Mouse (Mus musculus) heart, embryonic 10.5 days (tissue): Measurements from ENCODE around the gene Lcorl. TPM values are rescaled to one million over a fixed set of nuclear protein-coding genes. Genes with fewer than 3 reads are reported as not detected.

Source experiments
- DNase-seq: peaks from one replicate; pipeline ENCODE4 v3.0.0-alpha.2; 2017; ENCODE audit warnings: low spot score
- H3K27ac ChIP-seq: fragments of 300-500 bp; sonication (generic); 2 replicates; pipeline ENCODE4 v1.5.1; 2016; ENCODE audit warnings: mild to moderate bottlenecking
- H3K27me3 ChIP-seq: fragments of 300-500 bp; sonication (generic); 2 replicates; pipeline ENCODE4 v1.6.1; 2016; ENCODE audit warnings: mild to moderate bottlenecking; ENCODE audit not compliant: poor library complexity, insufficient read depth, severe bottlenecking
- H3K36me3 ChIP-seq: fragments of 300-500 bp; sonication (generic); 2 replicates; pipeline ENCODE4 v1.6.1; 2016; ENCODE audit warnings: mild to moderate bottlenecking, moderate library complexity
- H3K4me1 ChIP-seq: fragments of 300-500 bp; sonication (generic); 2 replicates; pipeline ENCODE4 v1.6.1; 2016; ENCODE audit warnings: mild to moderate bottlenecking
- H3K4me3 ChIP-seq: fragments of 300-500 bp; sonication (generic); 2 replicates; pipeline ENCODE4 v1.5.1; 2016; ENCODE audit warnings: mild to moderate bottlenecking, moderate library complexity
- H3K9me3 ChIP-seq: fragments of 300-500 bp; sonication (generic); 2 replicates; pipeline ENCODE4 v1.6.1; 2016; ENCODE audit warnings: mild to moderate bottlenecking, moderate library complexity
- WGBS: fragments of 180-500 bp; shearing (Covaris S2); methylation state at CpG from one replicate; pipeline ENCODE4 v1.1.7; 2016; 5-methylcytosine and 5-hydroxymethylcytosine counted together
- polyA plus RNA-seq: library from polyadenylated mRNA; unstranded; fragments of >200 nt; fragmentation: Nextera tagmentation; extraction: Ambion mirVana; gene quantifications from 2 replicates; pipeline ENCODE4 v1.2.1, GENCODE M21; 2016

Gene Lcorl
- polyA plus RNA-seq, 1 experiment from 2014 or later = 19.6 TPM

GRCm38 (mm10) chr5:45689152-45689551, 168.3 kb downstream of the Lcorl start:
- H3K36me3 ChIP-seq = peaks cover 27% of the 10 kb centered on the region
- H3K9me3 ChIP-seq = no peaks in the 10 kb centered on the region
- 92% methylated on average over 4 of the region's 4 CpGs for WGBS
- H3K27me3 ChIP-seq = no peaks in the 10 kb centered on the region
- no peak overlapping the region for H3K27ac ChIP-seq
- no peaks in the 10 kb centered on the region for H3K4me1 ChIP-seq
- no peak overlapping the region for H3K4me3 ChIP-seq
- no peak for DNase-seq

GRCm38 (mm10) chr5:45686223-45686622, 171.2 kb downstream of the Lcorl start:
- Histone ChIP-seq H3K36me3 (peaks cover 41% of the 10 kb centered on the region), H3K4me1 (no peaks in the 10 kb centered on the region), H3K27me3 (no peaks in the 10 kb centered on the region), H3K4me3 (no peak overlapping the region), H3K27ac (no peak overlapping the region), H3K9me3 (no peaks in the 10 kb centered on the region)
- 96% methylated on average over 3 of the region's 3 CpGs for WGBS
- no peak for DNase-seq

GRCm38 (mm10) chr5:45685243-45685642, 172.2 kb downstream of the Lcorl start:
- H3K4me3 ChIP-seq = no peak overlapping the region
- H3K4me1 ChIP-seq = no peaks in the 10 kb centered on the region
- 98% methylated on average over 2 of the region's 2 CpGs for WGBS
- peaks cover 49% of the 10 kb centered on the region for H3K36me3 ChIP-seq
- DNase-seq = no peak
- no peak overlapping the region for H3K27ac ChIP-seq
- no peaks in the 10 kb centered on the region for H3K27me3 ChIP-seq
- H3K9me3 ChIP-seq = no peaks in the 10 kb centered on the region

- WGBS = 91% methylated on average over 1 of the region's 1 CpGs
- DNase-seq = no peak
- H3K36me3 ChIP-seq = peaks cover 38% of the 10 kb centered on the region
Measured at GRCm38 (mm10) chr5:45683388-45683787, 174.0 kb downstream of the Lcorl start.

GRCm38 (mm10) chr5:45679955-45680354, 177.5 kb downstream of the Lcorl start:
- no peak for DNase-seq
- H3K9me3 ChIP-seq = no peaks in the 10 kb centered on the region
- no peak overlapping the region for H3K4me3 ChIP-seq
- peaks cover 54% of the 10 kb centered on the region for H3K36me3 ChIP-seq
- H3K27me3 ChIP-seq = no peaks in the 10 kb centered on the region
- no peaks in the 10 kb centered on the region for H3K4me1 ChIP-seq
- no peak overlapping the region for H3K27ac ChIP-seq

More at GRCm38 (mm10) chr5:45683388-45683787, 174.0 kb downstream of the Lcorl start:
- Histone ChIP-seq H3K27ac (no peak overlapping the region), H3K27me3 (no peaks in the 10 kb centered on the region), H3K4me1 (no peaks in the 10 kb centered on the region), H3K9me3 (no peaks in the 10 kb centered on the region), H3K4me3 (no peak overlapping the region)

GRCm38 (mm10) chr5:45677639-45678038, 179.8 kb downstream of the Lcorl start:
- H3K27ac ChIP-seq = no peak overlapping the region
- H3K4me3 ChIP-seq = no peak overlapping the region
- no peak for DNase-seq
- H3K9me3 ChIP-seq = no peaks in the 10 kb centered on the region
- peaks cover 45% of the 10 kb centered on the region for H3K36me3 ChIP-seq
- H3K4me1 ChIP-seq = no peaks in the 10 kb centered on the region
- no peaks in the 10 kb centered on the region for H3K27me3 ChIP-seq
- 76% methylated on average over 4 of the region's 4 CpGs for WGBS

GRCm38 (mm10) chr5:45675032-45675431, 182.4 kb downstream of the Lcorl start:
- Histone ChIP-seq H3K4me3 (no peak overlapping the region), H3K36me3 (peaks cover 31% of the 10 kb centered on the region), H3K9me3 (no peaks in the 10 kb centered on the region), H3K27me3 (no peaks in the 10 kb centered on the region), H3K27ac (no peak overlapping the region), H3K4me1 (no peaks in the 10 kb centered on the region)
- WGBS = 88% methylated on average over 1 of the region's 1 CpGs
- DNase-seq = no peak

GRCm38 (mm10) chr5:45670894-45671494, 186.4 kb downstream of the Lcorl start:
- no peaks in the 10 kb centered on the region for H3K9me3 ChIP-seq
- peaks cover 3% of the 10 kb centered on the region; the same call in 1 of the 2 replicates for H3K4me1 ChIP-seq
- DNase-seq = no peak
- H3K27ac ChIP-seq = no peak overlapping the region
- H3K27me3 ChIP-seq = no peaks in the 10 kb centered on the region
- H3K4me3 ChIP-seq = peak overlapping the region; percentile 81
- WGBS = 58% methylated on average over 5 of the region's 5 CpGs
- H3K36me3 ChIP-seq = peaks cover 16% of the 10 kb centered on the region

- Histone ChIP-seq H3K27ac (peak overlapping the region; percentile 91), H3K27me3 (no peaks in the 10 kb centered on the region), H3K36me3 (peaks cover 12% of the 10 kb centered on the region), H3K9me3 (no peaks in the 10 kb centered on the region), H3K4me1 (peaks cover 3% of the 10 kb centered on the region; the same call in 1 of the 2 replicates), H3K4me3 (peak overlapping the region; percentile 81)
- WGBS = under 1% methylated on average over 13 of the region's 13 CpGs
- DNase-seq = no peak
Measured at GRCm38 (mm10) chr5:45670280-45670670, 187.1 kb downstream of the Lcorl start.

- peaks cover 7% of the 10 kb centered on the region; the same call in 1 of the 2 replicates for H3K36me3 ChIP-seq
- H3K27ac ChIP-seq = peak within 1 kb of the TSS; percentile 91
- peaks cover 3% of the 10 kb centered on the region; the same call in 1 of the 2 replicates for H3K4me1 ChIP-seq
- peak; percentile 100 for DNase-seq
- H3K27me3 ChIP-seq = no peaks in the 10 kb centered on the region
- H3K9me3 ChIP-seq = no peaks in the 10 kb centered on the region
- under 1% methylated on average over 66 of the region's 66 CpGs for WGBS
- H3K4me3 ChIP-seq = peak within 1 kb of the TSS; percentile 81
Measured at GRCm38 (mm10) chr5:45669598-45670279, 187.7 kb downstream of the Lcorl start, which contains the start of gene Ncapg. TSS of gene Ncapg (plus strand) at chr5:45669919.

- H3K27me3 ChIP-seq = no peaks in the 10 kb centered on the region
- H3K27ac ChIP-seq = peak overlapping the region; percentile 86
- no peak for DNase-seq
- no peaks in the 10 kb centered on the region for H3K9me3 ChIP-seq
- H3K4me3 ChIP-seq = peak overlapping the region; percentile 81
- WGBS = under 1% methylated on average over 27 of the region's 27 CpGs
- H3K36me3 ChIP-seq = peaks cover 5% of the 10 kb centered on the region; the same call in 1 of the 2 replicates
- peaks cover 3% of the 10 kb centered on the region; the same call in 1 of the 2 replicates for H3K4me1 ChIP-seq
Measured at GRCm38 (mm10) chr5:45669234-45669597, 188.2 kb downstream of the Lcorl start.

GRCm38 (mm10) chr5:45668831-45669230, 188.6 kb downstream of the Lcorl start:
- Histone ChIP-seq H3K27me3 (no peaks in the 10 kb centered on the region), H3K36me3 (peaks cover 5% of the 10 kb centered on the region; the same call in 1 of the 2 replicates), H3K4me3 (peak overlapping the region; percentile 81), H3K4me1 (peaks cover 3% of the 10 kb centered on the region; the same call in 1 of the 2 replicates), H3K9me3 (no peaks in the 10 kb centered on the region), H3K27ac (peak overlapping the region; percentile 86)
- DNase-seq = no peak
- WGBS = 0% methylated on average over 3 of the region's 3 CpGs

GRCm38 (mm10) chr5:45668324-45668723, 189.1 kb downstream of the Lcorl start:
- peak overlapping the region; percentile 81 for H3K4me3 ChIP-seq
- H3K27me3 ChIP-seq = no peaks in the 10 kb centered on the region
- no peaks in the 10 kb centered on the region for H3K9me3 ChIP-seq
- H3K4me1 ChIP-seq = peaks cover 3% of the 10 kb centered on the region; the same call in 1 of the 2 replicates
- H3K27ac ChIP-seq = no peak overlapping the region
- peaks cover 5% of the 10 kb centered on the region; the same call in 1 of the 2 replicates for H3K36me3 ChIP-seq
- DNase-seq = no peak
- WGBS = 50% methylated on average over 3 of the region's 3 CpGs
